Mouse (Mus musculus): Measurements from ENCODE around the gene Exog.

Exog gene

DNA sequence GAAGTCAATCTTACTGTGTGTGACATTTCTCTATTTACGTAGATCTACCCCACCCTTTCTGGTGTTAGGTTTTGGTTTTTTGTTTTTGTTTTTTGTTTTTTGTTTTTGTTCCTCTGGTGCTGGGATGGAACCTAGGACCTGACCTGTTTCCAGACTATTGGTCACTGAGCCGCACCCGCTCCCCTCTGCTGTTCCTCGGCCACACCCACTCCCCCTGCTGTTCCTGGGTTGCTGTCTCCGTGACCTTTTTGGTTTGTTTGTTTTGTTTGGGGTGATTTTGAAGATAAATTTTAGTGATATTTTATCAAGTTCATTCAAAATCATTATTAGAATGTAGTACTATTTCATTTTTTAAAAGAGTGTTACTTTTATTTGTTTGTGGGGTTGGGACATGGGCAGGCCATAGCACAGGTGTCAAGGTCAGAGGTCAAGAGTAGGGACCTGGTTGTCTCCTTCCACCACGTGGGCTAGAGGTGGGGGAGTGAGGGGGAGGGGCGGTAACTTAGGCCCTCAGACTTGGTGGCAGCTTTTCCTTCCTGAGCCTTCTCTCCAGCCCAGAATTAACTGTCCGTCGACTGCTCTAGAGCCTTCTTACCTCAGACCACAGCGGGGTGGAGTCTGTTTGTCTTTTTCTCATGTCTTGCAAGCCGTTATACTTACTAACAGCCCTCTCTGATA, 60.4 kb downstream of the Exog start:
- no peak for DNase-seq (ENCODE audit: low read depth, low spot score)

DNA sequence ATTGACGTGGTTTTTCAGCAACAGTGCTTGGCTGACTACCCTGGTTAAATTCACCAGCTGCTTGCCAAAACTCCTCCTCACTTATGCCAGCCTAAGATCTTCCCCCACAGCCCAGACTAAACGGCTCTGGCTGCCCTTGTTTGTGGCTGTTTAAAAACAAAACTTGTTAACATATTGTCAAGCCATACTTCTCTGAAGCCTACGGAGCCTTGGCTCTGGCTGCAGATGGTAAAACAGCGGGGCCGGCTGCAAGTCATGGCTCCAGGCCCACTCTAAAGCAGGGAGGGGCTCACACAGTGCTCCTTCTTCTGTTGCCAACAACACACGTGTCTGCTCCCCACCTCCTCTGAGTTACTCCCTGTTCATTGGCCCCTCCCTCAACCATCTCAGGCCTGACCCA, 66.2 kb downstream of the Exog start:
- no peak for DNase-seq (ENCODE audit: low read depth, low spot score)

DNA sequence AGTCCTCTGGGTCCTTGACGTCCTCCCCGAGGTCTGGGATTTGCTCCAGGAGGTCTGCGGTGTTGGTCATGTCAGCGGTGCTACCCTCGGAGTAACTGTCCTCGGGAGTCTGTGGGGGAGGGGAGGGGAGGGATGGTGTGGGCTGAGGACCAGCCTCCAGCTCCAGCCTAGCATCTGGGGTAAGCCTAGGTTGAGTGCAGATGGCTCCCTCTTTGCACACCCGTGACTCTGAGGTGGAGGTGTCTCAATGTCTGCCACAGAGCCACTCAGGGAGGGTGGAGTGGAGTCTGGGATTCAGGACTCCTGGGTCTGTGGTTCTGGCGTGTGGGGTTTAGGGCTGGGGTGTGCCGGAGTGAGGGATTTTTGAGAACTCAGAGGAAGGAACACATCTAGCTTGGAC, 68.2 kb downstream of the Exog start:
- no peak for DNase-seq (ENCODE audit: low read depth, low spot score)

DNA sequence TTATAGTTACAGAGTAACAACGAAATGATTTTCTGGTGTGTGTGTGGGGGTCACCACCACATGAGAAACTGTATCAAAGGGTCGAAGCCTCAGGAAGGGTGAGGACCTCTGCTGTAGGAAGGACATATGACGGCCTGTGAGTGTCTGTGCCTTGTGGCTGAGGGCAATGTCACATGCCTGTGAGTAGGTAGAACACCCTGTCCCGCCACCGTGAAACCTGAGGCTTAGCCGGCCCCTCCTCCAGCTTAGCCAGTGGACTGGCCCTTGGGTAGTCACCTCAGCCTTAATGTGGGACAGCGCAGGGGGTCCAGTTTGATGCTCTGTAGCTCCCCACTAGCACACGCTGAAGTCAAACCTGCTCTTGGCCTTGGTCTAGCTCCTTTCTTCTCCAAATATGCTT, 69.1 kb downstream of the Exog start:
- no peak for DNase-seq (ENCODE audit: low read depth, low spot score)

DNA sequence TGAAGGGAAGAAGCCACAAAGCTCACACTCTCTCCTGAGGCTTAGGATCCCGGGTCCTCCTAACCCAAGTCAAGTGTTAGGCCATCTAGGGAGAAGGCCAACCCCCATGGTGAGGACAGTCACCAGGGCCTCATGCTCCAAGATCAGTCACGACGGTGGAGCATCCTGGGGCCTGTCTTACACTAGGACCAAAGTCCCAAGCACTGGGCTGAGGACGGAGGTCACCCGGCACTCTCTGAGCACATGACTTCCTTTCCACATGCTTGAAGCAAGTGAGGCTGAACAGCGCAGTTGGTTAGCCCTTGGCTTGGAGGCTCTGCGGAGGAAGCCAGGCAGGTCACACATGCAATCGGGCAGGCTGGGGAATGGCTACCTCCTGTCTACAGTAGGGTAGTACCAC, 70.2 kb downstream of the Exog start:
- DNase-seq (ENCODE audit: low read depth, low spot score) = no peak
